Mouse (Mus musculus): ENCODE measurements around the gene Olfr204. TPM values are rescaled to one million over a fixed set of nuclear protein-coding genes. Genes with fewer than 3 reads are reported as not detected.

Gene Olfr204
- not detected in 2 replicates for polyA plus RNA-seq (2021; fragmentation: Nextera tagmentation)
- long read RNA-seq, experiment 1 = 0 reads
- long read RNA-seq, experiment 2 = 0 reads

GRCm38 (mm10) chr16:59318148-59318547 lies at the start of gene Olfr204:
TSS of gene Olfr204 (minus strand) at chr16:59318248.

GRCm38 (mm10) chr16:59363893-59364292 lies 45.8 kb upstream of the Olfr204 start, which contains the start of gene Olfr209:
TSS of gene Olfr209 (minus strand) at chr16:59363993.

GRCm38 (mm10) chr16:59349146-59349545 lies 31.1 kb upstream of the Olfr204 start, which contains the start of gene Olfr206:
TSS of gene Olfr206 (minus strand) at chr16:59349246.

GRCm38 (mm10) chr16:59331038-59331437 lies 13.0 kb upstream of the Olfr204 start, which contains the start of gene Olfr205:
TSS of gene Olfr205 (minus strand) at chr16:59331138.

GRCm38 (mm10) chr16:59298581-59298980 lies 19.5 kb downstream of the Olfr204 start, which contains the start of gene Olfr203:
TSS of gene Olfr203 (plus strand) at chr16:59298881.

DNA sequence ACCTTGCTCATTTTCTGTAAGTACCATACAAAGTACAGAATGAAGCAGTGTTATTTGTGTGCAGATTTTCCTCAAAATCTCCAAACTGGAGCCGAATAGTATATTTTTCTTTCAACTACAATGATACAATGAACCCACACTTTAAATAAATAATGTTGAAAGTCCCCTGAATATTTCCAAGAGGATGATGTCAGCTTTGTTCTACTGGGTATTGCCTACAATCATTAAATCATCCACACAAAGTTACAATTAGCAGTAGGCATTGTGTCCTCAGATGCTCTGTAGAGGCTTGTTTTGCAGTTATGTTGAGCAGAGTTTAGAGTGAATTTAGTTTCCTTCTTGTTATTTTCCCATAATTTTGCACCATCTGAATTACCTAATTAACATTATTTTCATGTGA lies 31.4 kb downstream of the Olfr204 start, which contains the start of gene Olfr202:
Gene Olfr202, minus strand, starts transcription at position 101 of the 400 bp plus-strand sequence.

GRCm38 (mm10) chr16:59272532-59272931 lies 45.5 kb downstream of the Olfr204 start, which contains the start of gene Olfr201:
TSS of gene Olfr201 (minus strand) at chr16:59272632.

Other genes starting within 250 kb of the Olfr204 start
- not detected in 2 replicates for gene Olfr190, start 240.2 kb downstream of the Olfr204 start, polyA plus RNA-seq (2021; fragmentation: Nextera tagmentation)
- not detected in 2 replicates for gene Olfr191, start 228.4 kb downstream of the Olfr204 start, polyA plus RNA-seq (2021; fragmentation: Nextera tagmentation)
- gene Olfr193, start 206.4 kb downstream of the Olfr204 start, polyA plus RNA-seq (2021; fragmentation: Nextera tagmentation) = not detected in 2 replicates
- not detected in 2 replicates for gene Olfr194, start 197.2 kb downstream of the Olfr204 start, polyA plus RNA-seq (2021; fragmentation: Nextera tagmentation)
- gene Olfr195, start 171.2 kb downstream of the Olfr204 start, polyA plus RNA-seq (2021; fragmentation: Nextera tagmentation) = not detected in 2 replicates
- gene Olfr196, start 147.8 kb downstream of the Olfr204 start, polyA plus RNA-seq (2021; fragmentation: Nextera tagmentation) = not detected in 2 replicates
- gene Olfr198, start 114.7 kb downstream of the Olfr204 start, polyA plus RNA-seq (2021; fragmentation: Nextera tagmentation) = not detected in 2 replicates
- gene Olfr199, start 98.5 kb downstream of the Olfr204 start, polyA plus RNA-seq (2021; fragmentation: Nextera tagmentation) = not detected in 2 replicates
- gene Olfr201, start 45.6 kb downstream of the Olfr204 start, polyA plus RNA-seq (2021; fragmentation: Nextera tagmentation) = not detected in 2 replicates
- gene Olfr202, start 31.5 kb downstream of the Olfr204 start, polyA plus RNA-seq (2021; fragmentation: Nextera tagmentation) = not detected in 2 replicates
- gene Olfr203, start 19.4 kb downstream of the Olfr204 start, polyA plus RNA-seq (2021; fragmentation: Nextera tagmentation) = not detected in 2 replicates
- gene Olfr205, start 12.9 kb upstream of the Olfr204 start, polyA plus RNA-seq (2021; fragmentation: Nextera tagmentation) = not detected in 2 replicates
- gene Olfr206, start 31.0 kb upstream of the Olfr204 start, polyA plus RNA-seq (2021; fragmentation: Nextera tagmentation) = not detected in 2 replicates
- not detected in 2 replicates for gene Olfr209, start 45.7 kb upstream of the Olfr204 start, polyA plus RNA-seq (2021; fragmentation: Nextera tagmentation)
- not detected in 2 replicates for gene Gabrr3, start 89.1 kb upstream of the Olfr204 start, polyA plus RNA-seq (2021; fragmentation: Nextera tagmentation)
- 11.1 and 11.9 TPM in 2 replicates for gene Riox2, start 153.5 kb upstream of the Olfr204 start, polyA plus RNA-seq (2021; fragmentation: Nextera tagmentation)

Data from left cerebral cortex, adult 6 months (tissue).